Mouse (Mus musculus) adrenal gland, adult (tissue): ENCODE measurements around the gene Xrra1.
A peak's percentile ranks its signal among the peaks of the same experiment; 100 is the strongest.
"Not testable (repeated sequence)": the region's sequence is repeated elsewhere in the genome, so short reads cannot be mapped to it uniquely, and the experiment has no call there.

Experiments used
- DNase-seq, 2 experiments: peaks; one replicate each; pipeline ENCODE4 v3.0.0; 2022 to 2023; ENCODE audit warnings: low spot score in 1 of 2; ENCODE audit not compliant: inconsistent age in 2 of 2

The Xrra1 gene

GRCm38 (mm10) chr7:99858813-99859585, at the start of gene Xrra1:
Gene Xrra1, plus strand, starts transcription at chr7:99859116.
- peak; percentile 97 to 98 for DNase-seq

GRCm38 (mm10) chr7:99810814-99811213, 48.1 kb upstream of the Xrra1 start:
- no peak for DNase-seq

- DNase-seq, result no peak
These were observed 47.3 kb upstream of the Xrra1 start for GRCm38 (mm10) chr7:99811661-99812060.

DNA sequence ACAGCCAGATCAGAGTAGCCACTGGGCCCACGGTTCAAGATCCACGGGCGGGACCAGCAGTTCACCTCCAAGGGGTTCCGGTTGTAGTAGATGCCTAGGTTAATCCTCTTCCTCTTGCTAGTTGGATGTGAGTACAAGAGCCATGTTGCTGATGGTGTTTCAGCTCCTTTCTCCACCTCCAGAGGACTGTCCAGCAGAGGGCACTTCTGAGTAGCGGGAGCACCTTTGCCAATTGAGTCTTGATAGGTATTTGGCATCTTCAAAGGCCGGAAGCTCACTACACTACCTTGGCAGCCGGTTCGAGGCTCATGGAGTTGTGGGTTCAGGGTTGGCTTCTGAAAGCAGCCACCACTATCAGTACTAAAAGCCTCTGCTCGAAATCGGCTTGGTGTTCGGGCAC, 45.5 kb upstream of the Xrra1 start:
- DNase-seq, result peak; percentile 32 to 78

- not testable (repeated sequence) for DNase-seq
These were observed 40.7 kb upstream of the Xrra1 start for GRCm38 (mm10) chr7:99818181-99818725.

DNA sequence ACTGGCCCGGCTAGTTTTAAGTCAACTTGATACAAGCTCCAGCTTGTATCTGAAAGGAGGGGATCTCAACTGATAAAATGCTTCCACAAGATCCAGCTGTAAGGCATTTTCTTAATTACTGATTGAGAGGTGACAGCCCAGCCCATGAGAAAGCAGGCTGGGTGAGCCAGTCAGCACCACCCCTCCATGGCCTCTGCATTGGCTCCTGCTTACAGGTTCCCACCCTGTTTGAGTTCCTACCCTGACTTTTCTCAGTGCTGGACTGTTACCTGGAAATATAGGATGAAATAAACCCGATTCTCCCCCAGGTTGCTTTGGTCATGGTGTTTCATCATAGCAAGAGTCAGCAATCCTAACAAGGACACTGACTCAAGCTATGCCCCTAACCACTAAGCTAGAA, 37.0 kb upstream of the Xrra1 start:
- no peak for DNase-seq

DNA sequence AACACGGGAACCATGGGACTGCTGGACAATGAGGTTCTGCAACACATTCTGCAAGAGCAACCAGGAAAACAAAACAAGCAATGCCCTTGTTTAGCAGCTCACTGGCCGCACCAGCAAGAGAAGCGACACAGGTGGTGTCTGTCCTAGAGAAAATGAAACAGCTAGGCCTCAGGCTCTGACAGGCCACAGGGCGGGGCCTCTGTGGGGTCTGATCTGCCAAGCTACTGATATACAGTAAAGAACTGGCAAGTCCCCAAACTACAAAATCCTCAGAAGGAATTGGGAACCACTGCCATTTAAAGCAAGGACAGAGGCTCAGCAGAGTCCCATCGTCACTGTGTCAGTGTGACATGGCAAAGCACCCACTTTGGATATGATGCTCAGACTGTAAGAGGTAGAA, 36.5 kb upstream of the Xrra1 start:
- DNase-seq, result no peak

DNA sequence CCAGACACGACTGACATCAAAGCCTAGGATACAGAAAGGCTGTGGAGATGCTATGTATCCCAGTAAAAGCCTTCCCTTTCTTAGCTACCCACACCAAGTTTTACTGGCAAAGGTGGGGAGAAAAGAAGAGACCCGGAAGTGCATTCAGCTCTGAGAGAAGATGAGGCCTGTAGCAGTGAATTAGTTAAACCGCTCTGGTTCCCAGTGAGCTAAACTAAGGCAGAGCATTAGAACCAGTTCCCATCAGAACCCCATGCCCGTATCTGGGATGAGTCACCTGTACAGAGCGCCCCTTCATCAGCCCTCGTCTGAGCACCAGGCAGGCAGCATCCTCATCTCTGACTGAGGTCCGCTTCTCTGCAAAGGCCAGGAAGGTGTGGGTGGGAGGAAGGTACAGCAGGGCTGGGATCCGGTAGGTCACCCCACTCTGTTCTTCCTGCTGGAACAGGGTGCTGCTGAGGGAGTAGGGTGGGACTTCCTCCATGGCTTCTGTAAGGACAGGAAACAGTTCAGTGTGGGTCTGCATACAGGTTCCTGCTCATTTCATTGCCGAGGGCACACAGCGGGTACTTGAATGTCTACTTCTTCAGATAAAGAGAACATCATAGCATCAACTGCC, 35.8 kb upstream of the Xrra1 start:
- no peak for DNase-seq

GRCm38 (mm10) chr7:99824649-99825483, 34.0 kb upstream of the Xrra1 start:
- DNase-seq, result no peak

- no peak for DNase-seq
These were observed 33.4 kb upstream of the Xrra1 start for GRCm38 (mm10) chr7:99825511-99825910.

DNA sequence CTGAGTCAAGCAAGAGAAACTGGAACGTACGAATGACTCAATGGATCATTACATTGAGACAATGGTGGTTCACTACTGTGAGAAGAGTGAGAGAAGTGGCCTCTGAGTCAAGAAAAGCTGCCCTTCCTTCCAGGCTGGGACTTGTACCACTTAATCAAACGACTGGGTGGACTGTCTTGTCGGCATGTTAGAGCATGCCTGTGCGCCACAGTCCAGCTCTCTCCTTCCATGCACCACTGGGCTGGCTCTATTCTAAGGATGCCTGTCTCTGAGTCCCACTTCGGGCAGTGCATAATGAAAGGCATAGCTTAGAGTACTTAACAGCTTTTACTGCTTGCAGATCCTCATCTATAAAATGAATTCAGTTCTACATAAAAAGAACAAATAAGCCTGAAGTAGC, 32.8 kb upstream of the Xrra1 start:
- DNase-seq, result no peak

DNA sequence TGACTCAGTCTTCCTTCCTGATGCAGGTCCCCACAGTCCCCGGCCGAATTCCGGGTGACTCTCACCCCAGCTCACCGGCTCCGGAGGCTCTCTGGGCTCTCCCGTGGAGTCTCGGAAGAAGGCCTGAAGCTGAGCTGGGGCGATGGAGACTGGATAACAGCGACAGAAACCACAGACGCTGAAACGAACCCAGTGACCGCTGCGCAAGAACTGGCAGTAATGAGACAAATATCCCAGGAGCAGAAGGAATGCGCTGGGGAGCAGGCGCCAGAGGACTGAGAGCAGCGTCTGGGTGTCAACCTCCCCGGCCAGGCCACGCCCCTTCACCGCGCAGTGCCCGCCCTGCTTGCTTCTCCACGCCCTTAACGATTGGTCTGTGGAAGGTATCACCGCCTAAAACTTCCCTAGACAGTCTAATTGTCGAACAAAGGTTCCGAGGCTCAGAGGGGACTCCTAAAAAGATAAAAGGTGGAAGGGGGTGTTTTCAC, 30.8 kb upstream of the Xrra1 start, which contains the start of gene Neu3:
Neu3 (minus strand) TSS at position 335 of the 488 bp plus-strand sequence.
- peak; percentile 95 to 97 for DNase-seq

DNA sequence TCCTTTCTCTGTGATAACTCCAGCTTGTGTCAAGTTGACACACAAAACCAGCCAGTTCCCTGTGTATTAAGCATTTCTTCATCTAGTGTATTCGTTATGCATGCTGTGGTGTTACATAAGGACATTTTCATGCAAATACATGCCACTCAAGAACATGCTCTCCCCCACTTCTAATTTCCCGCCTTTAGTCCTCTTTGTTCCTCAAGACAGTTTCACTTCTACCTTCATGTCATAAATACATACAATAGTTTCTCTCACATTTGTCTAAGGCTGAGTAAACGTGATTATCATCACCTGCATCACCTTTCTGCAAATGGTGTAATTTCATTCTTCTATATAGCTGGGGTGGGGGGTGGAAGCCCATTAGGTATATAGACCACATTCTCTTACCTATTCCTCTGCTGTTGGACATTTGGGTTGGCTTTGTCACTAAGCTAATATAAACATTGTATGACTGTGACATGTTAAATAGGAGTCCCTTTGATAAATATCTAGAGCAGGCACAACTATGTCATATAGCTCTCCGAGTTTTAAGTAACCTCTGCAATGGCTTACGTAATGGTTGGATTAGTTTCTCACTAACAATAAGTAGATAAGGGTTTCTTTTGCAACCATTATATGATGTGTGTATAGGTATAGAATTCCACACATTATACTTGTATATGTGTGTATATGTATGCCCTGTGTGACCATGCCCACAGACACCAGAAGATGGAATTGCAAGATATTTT, 25.6 kb upstream of the Xrra1 start:
- no peak for DNase-seq

- DNase-seq, result no peak
These were observed 25.1 kb upstream of the Xrra1 start for GRCm38 (mm10) chr7:99833846-99834222.

GRCm38 (mm10) chr7:99834314-99834853, 24.5 kb upstream of the Xrra1 start:
- no peak for DNase-seq

- DNase-seq, result no peak
These were observed 22.1 kb upstream of the Xrra1 start for GRCm38 (mm10) chr7:99836781-99837180.

- no peak for DNase-seq
These were observed 21.4 kb upstream of the Xrra1 start for GRCm38 (mm10) chr7:99837358-99838071.

DNA sequence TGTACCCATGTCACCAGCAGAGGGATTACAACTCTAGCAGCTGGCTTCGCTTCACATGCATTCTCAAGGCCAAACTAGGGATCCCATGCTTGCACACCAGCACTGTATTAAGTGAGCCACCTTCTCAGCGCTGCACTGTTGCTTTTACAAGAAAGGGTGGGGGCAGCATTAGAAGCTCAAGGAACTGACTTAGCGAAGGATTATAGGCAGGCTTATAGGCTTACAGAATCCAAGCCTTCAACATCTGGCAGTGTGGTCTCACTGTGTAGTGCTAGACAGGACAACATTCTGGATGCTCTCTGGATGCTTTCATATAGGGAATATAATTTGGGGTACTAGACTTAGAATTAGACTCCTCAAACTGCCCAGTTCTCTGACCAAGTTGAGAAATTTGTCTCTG, 20.7 kb upstream of the Xrra1 start:
- DNase-seq, result no peak

DNA sequence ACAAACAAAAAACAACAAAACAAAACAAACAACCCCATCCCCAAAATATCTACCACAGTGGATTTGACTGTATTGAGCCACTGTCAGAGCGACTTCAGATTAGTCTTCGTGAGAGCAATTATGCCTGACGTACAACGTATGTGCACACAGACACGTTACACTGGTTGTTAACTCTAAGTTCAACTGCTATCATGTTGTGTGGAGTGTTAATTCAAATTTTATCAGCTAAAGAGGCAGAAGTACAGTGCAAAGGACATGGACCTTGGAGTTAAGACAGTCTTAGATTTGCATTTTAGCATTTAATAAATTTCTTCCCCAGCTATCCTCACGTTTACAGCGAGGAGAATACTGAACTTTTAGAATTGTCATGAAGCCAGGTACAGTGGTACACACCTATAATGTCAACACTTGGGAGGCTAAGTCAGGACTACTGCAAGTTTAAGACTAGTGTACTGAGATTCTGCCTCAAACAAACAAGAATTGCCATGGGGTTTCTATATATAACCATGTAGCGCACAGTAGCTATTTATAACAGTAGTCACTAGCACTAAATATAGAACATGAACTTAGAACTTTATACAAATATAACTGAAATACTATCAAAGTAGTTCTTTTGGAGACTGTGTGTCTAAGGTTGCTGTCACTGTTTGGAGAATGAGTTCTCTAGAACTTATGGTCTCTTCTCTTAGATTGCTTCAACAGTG, 13.2 kb upstream of the Xrra1 start:
- no peak for DNase-seq
